Mouse (Mus musculus) G1E (cell line): Measurements from ENCODE around the gene Myo15.

ENCODE experiments used
- CTCF ChIP-seq: IDR thresholded peaks from 2 replicates; pipeline ENCODE4 v1.5.1; 2012; ENCODE audit warnings: low read depth, low read length, inconsistent platforms, mixed read lengths
- GATA1 ChIP-seq: IDR thresholded peaks from 2 replicates; pipeline ENCODE4 v1.6.1; 2012; ENCODE audit warnings: borderline replicate concordance, low read length, inconsistent platforms, mixed read lengths
- TAL1 ChIP-seq: conservative IDR thresholded peaks from 2 replicates; pipeline ENCODE4 v1.6.1; 2012; ENCODE audit warnings: low read depth, low read length, inconsistent platforms, mixed read lengths

- TF ChIP-seq CTCF (no peak), GATA1 (no peak), TAL1 (no peak)
Measured at GRCm38 (mm10) chr11:60538371-60539281, 69.5 kb downstream of the Myo15 start.
